In genomic region chr2:31966801-31967200, GRCm38 (mm10) we compare ENCODE assay signal across 30 mouse cellular contexts. TPM values are rescaled to one million over a fixed set of nuclear protein-coding genes. Genes with fewer than 3 reads are reported as not detected.
"Had no signal": no experiment of that assay in that cellular context is flagged by ENCODE, and none has a peak within 500 bp of the region (broad histone marks: within the 10 kb centered on the region; RNA-seq: fewer than 3 reads in every experiment).

No protein-coding gene starts in this region.

- H3K27ac ChIP-seq: gastrocnemius, adult 2 months; heart, embryonic 10.5 days; heart, embryonic 13.5 days; heart, embryonic 15.5 days; hindbrain, embryonic 10.5 days; hindbrain, embryonic 12.5 days; hindbrain, embryonic 14.5 days; intestine, embryonic 15.5 days; kidney, embryonic 15.5 days; layer of hippocampus, adult 2 months; left cerebral cortex, adult 2 months; limb, embryonic 10.5 days; limb, embryonic 12.5 days; liver, embryonic 13.5 days; liver, embryonic 15.5 days had no signal

- H3K4me1 ChIP-seq: limb, embryonic 10.5 days; limb, embryonic 12.5 days; liver, embryonic 13.5 days had no signal

- DNase-seq: gastrocnemius, adult 2 months; gastrocnemius, postnatal 10 days; gastrocnemius, postnatal 25 days; heart, adult 18-20 months; heart, postnatal 14 days; heart, postnatal 4 days; kidney, adult 2 months; kidney, adult 9 months; kidney, postnatal 10 days; kidney, postnatal 36 days; liver; liver, embryonic 13.5 days had no signal

- H3K4me2 ChIP-seq: heart, embryonic 13.5 days; heart, embryonic 15.5 days; hindbrain, embryonic 12.5 days; hindbrain, embryonic 14.5 days; intestine, embryonic 15.5 days; kidney, embryonic 15.5 days; limb, embryonic 12.5 days; liver, embryonic 11.5 days; liver, embryonic 13.5 days; liver, embryonic 15.5 days had no signal

- H3K9me3 ChIP-seq: heart, embryonic 10.5 days; heart, embryonic 13.5 days; heart, embryonic 15.5 days; hindbrain, embryonic 10.5 days; hindbrain, embryonic 12.5 days; intestine, embryonic 15.5 days; kidney, embryonic 15.5 days; limb, embryonic 10.5 days; limb, embryonic 12.5 days; liver, embryonic 13.5 days; liver, embryonic 15.5 days had no signal

- ATAC-seq: hindbrain, embryonic 16.5 days; inflammation-experienced regulatory T-cells, adult 6 months; intestine, embryonic 15.5 days; intestine, postnatal 0 days had no signal

- H3K27me3 ChIP-seq: heart, embryonic 13.5 days; heart, embryonic 15.5 days; hindbrain, embryonic 12.5 days; intestine, embryonic 15.5 days; kidney, embryonic 15.5 days; limb, embryonic 12.5 days had no signal

- H3K4me3 ChIP-seq: gastrocnemius, adult 2 months; heart, embryonic 10.5 days; heart, embryonic 13.5 days; heart, embryonic 15.5 days; hindbrain, embryonic 10.5 days; hindbrain, embryonic 12.5 days; intestine, embryonic 15.5 days; kidney, embryonic 15.5 days; layer of hippocampus, adult 2 months; left cerebral cortex, adult 2 months; limb, embryonic 10.5 days; limb, embryonic 12.5 days; liver, embryonic 13.5 days; liver, embryonic 15.5 days had no signal

- H3K36me3 ChIP-seq: intestine, embryonic 15.5 days; liver, embryonic 13.5 days; liver, embryonic 15.5 days had no signal

- H3K9ac ChIP-seq: heart, embryonic 13.5 days; heart, embryonic 15.5 days; hindbrain, embryonic 12.5 days; hindbrain, embryonic 14.5 days; intestine, embryonic 15.5 days; kidney, embryonic 15.5 days; limb, embryonic 12.5 days; liver, embryonic 13.5 days; liver, embryonic 15.5 days had no signal

RNA-seq across cellular contexts. Expression of gene Aif1l, which starts 16.9 kb away (rescaled TPM):
- total RNA-seq: granulocyte monocyte progenitor cell, adult 5-6 weeks had no signal
